Mouse (Mus musculus): Measurements from ENCODE around the gene Esrp2. TPM values are rescaled to one million over a fixed set of nuclear protein-coding genes. Genes with fewer than 3 reads are reported as not detected.

The Esrp2 gene
- polyA plus RNA-seq, 1 experiment from 2014 or later = 0.42 TPM

GRCm38 (mm10) chr8:106131021-106131420, 5.8 kb downstream of the Esrp2 start:
- no peak overlapping the region for H3K27ac ChIP-seq (ENCODE audit: low read length)
- H3K9me3 ChIP-seq (ENCODE audit: control insufficient read depth, low read length) = no peaks in the 10 kb centered on the region
- H3K9ac ChIP-seq (replicated peaks; ENCODE audit: low read depth, low read length) = no peak overlapping the region
- ATAC-seq = no peak
- peaks cover 22% of the 10 kb centered on the region for H3K27me3 ChIP-seq (replicated peaks; ENCODE audit: control insufficient read depth, insufficient read depth, low read length)
- 95% methylated on average over 4 of the region's 4 CpGs for WGBS
- H3K36me3 ChIP-seq (ENCODE audit: control insufficient read depth, insufficient read depth) = peaks cover 5% of the 10 kb centered on the region; the same call in 1 of the 2 replicates
- H3K4me1 ChIP-seq (replicated peaks; ENCODE audit: control insufficient read depth, insufficient read depth, low read length) = no peaks in the 10 kb centered on the region
- H3K4me2 ChIP-seq (ENCODE audit: low read length) = no peak overlapping the region
- no peak overlapping the region for H3K4me3 ChIP-seq (replicated peaks; ENCODE audit: low read length)

GRCm38 (mm10) chr8:106130505-106130904, 6.3 kb downstream of the Esrp2 start:
- WGBS = 93% methylated on average over 2 of the region's 2 CpGs
- Histone ChIP-seq H3K4me3 (replicated peaks; ENCODE audit: low read length) (no peak overlapping the region), H3K27me3 (replicated peaks; ENCODE audit: control insufficient read depth, insufficient read depth, low read length) (peaks cover 18% of the 10 kb centered on the region), H3K4me2 (ENCODE audit: low read length) (no peak overlapping the region), H3K4me1 (replicated peaks; ENCODE audit: control insufficient read depth, insufficient read depth, low read length) (no peaks in the 10 kb centered on the region), H3K27ac (ENCODE audit: low read length) (no peak overlapping the region), H3K9ac (replicated peaks; ENCODE audit: low read depth, low read length) (no peak overlapping the region), H3K36me3 (ENCODE audit: control insufficient read depth, insufficient read depth) (peaks cover 5% of the 10 kb centered on the region; the same call in 1 of the 2 replicates), H3K9me3 (ENCODE audit: control insufficient read depth, low read length) (no peaks in the 10 kb centered on the region)
- ATAC-seq = no peak

GRCm38 (mm10) chr8:106129997-106130396, 6.8 kb downstream of the Esrp2 start:
- H3K36me3 ChIP-seq (ENCODE audit: control insufficient read depth, insufficient read depth) = peaks cover 5% of the 10 kb centered on the region; the same call in 1 of the 2 replicates
- H3K27ac ChIP-seq (ENCODE audit: low read length) = no peak overlapping the region
- H3K4me1 ChIP-seq (replicated peaks; ENCODE audit: control insufficient read depth, insufficient read depth, low read length) = no peaks in the 10 kb centered on the region
- H3K9ac ChIP-seq (replicated peaks; ENCODE audit: low read depth, low read length) = no peak overlapping the region
- no peak for ATAC-seq
- H3K9me3 ChIP-seq (ENCODE audit: control insufficient read depth, low read length) = no peaks in the 10 kb centered on the region
- H3K27me3 ChIP-seq (replicated peaks; ENCODE audit: control insufficient read depth, insufficient read depth, low read length) = peaks cover 13% of the 10 kb centered on the region
- H3K4me3 ChIP-seq (replicated peaks; ENCODE audit: low read length) = no peak overlapping the region
- H3K4me2 ChIP-seq (ENCODE audit: low read length) = no peak overlapping the region
- WGBS = 92% methylated on average over 2 of the region's 2 CpGs

DNA sequence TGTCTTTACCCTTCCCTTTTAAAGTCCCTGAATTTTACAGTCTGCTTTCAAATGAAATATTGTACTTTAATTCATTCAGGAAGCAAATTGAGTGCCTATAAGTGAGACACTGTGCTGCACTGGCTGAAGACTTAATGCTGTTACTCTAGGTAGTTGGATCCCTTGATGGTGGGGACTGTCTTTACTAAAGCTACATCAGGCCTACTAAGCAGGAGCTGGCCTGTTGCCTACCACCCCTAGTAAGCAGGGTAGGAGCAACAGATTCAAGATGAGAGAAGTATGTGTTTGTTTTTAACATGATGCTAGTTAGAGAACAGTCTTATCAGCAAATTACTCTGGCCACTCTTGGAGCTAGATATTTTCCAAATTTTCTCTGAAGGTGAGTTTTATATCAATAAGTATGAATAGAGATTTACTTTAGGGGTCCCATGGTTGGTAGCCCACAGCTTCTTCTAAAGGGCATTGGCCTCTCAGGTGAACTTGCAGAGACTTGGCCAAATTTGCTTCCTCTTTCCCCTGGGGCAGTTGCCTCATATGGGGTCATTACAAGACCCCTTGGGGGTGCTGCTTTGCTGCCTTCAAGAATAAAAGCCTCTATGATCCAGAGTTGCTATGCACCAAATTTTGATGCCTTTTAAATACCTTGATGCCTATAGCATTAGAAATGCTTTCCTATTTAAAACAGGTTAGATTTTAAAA, 7.4 kb downstream of the Esrp2 start:
- Histone ChIP-seq H3K4me2 (ENCODE audit: low read length) (no peak overlapping the region), H3K36me3 (ENCODE audit: control insufficient read depth, insufficient read depth) (peaks cover 5% of the 10 kb centered on the region; the same call in 1 of the 2 replicates)
- ATAC-seq = no peak

GRCm38 (mm10) chr8:106127882-106128410, 8.8 kb downstream of the Esrp2 start:
- Histone ChIP-seq H3K36me3 (ENCODE audit: control insufficient read depth, insufficient read depth) (peaks cover 5% of the 10 kb centered on the region; the same call in 1 of the 2 replicates), H3K9me3 (ENCODE audit: control insufficient read depth, low read length) (no peaks in the 10 kb centered on the region), H3K27ac (ENCODE audit: low read length) (no peak overlapping the region), H3K4me3 (replicated peaks; ENCODE audit: low read length) (no peak overlapping the region), H3K4me2 (ENCODE audit: low read length) (no peak overlapping the region), H3K9ac (replicated peaks; ENCODE audit: low read depth, low read length) (no peak overlapping the region), H3K4me1 (replicated peaks; ENCODE audit: control insufficient read depth, insufficient read depth, low read length) (no peaks in the 10 kb centered on the region), H3K27me3 (replicated peaks; ENCODE audit: control insufficient read depth, insufficient read depth, low read length) (no peaks in the 10 kb centered on the region)
- WGBS = 90% methylated on average over 10 of the region's 10 CpGs
- ATAC-seq = no peak

More for the DNA sequence above, 7.4 kb downstream of the Esrp2 start:
- Histone ChIP-seq H3K4me1 (replicated peaks; ENCODE audit: control insufficient read depth, insufficient read depth, low read length) (no peaks in the 10 kb centered on the region), H3K9me3 (ENCODE audit: control insufficient read depth, low read length) (no peaks in the 10 kb centered on the region), H3K27ac (ENCODE audit: low read length) (no peak overlapping the region), H3K4me3 (replicated peaks; ENCODE audit: low read length) (no peak overlapping the region), H3K27me3 (replicated peaks; ENCODE audit: control insufficient read depth, insufficient read depth, low read length) (peaks cover 7% of the 10 kb centered on the region), H3K9ac (replicated peaks; ENCODE audit: low read depth, low read length) (no peak overlapping the region)

DNA sequence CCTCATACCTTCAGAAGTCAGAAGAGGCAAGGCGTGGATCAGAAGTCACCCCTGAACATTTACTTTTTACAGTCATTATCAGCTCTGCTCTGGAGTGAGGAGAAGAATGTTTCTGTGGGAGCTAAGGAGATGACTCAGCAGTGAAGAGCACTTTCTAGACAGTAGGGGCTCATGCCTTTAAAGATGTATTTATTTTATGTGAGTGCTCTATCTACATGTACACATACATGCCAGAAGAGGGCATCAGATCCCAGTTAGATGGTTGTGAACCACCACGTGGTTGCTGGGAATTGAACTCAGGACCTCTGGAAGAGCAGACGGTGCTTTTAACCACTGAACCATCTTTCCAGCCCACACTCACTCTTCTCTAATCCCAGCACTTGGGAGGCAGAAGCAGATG, 9.7 kb downstream of the Esrp2 start:
- no peak overlapping the region for H3K4me3 ChIP-seq (replicated peaks; ENCODE audit: low read length)
- peaks cover 5% of the 10 kb centered on the region; the same call in 1 of the 2 replicates for H3K36me3 ChIP-seq (ENCODE audit: control insufficient read depth, insufficient read depth)
- H3K4me2 ChIP-seq (ENCODE audit: low read length) = no peak overlapping the region
- no peaks in the 10 kb centered on the region for H3K4me1 ChIP-seq (replicated peaks; ENCODE audit: control insufficient read depth, insufficient read depth, low read length)
- H3K9ac ChIP-seq (replicated peaks; ENCODE audit: low read depth, low read length) = no peak overlapping the region
- H3K9me3 ChIP-seq (ENCODE audit: control insufficient read depth, low read length) = no peaks in the 10 kb centered on the region
- WGBS = 78% methylated on average over 3 of the region's 3 CpGs
- no peak for ATAC-seq
- no peaks in the 10 kb centered on the region for H3K27me3 ChIP-seq (replicated peaks; ENCODE audit: control insufficient read depth, insufficient read depth, low read length)
- no peak overlapping the region for H3K27ac ChIP-seq (ENCODE audit: low read length)

- ATAC-seq = no peak
- no peak overlapping the region for H3K9ac ChIP-seq (replicated peaks; ENCODE audit: low read depth, low read length)
- no peak overlapping the region for H3K4me3 ChIP-seq (replicated peaks; ENCODE audit: low read length)
- H3K36me3 ChIP-seq (ENCODE audit: control insufficient read depth, insufficient read depth) = peaks cover 5% of the 10 kb centered on the region; the same call in 1 of the 2 replicates
- H3K4me1 ChIP-seq (replicated peaks; ENCODE audit: control insufficient read depth, insufficient read depth, low read length) = no peaks in the 10 kb centered on the region
- 85% methylated on average over 1 of the region's 1 CpGs for WGBS
- H3K4me2 ChIP-seq (ENCODE audit: low read length) = no peak overlapping the region
- no peaks in the 10 kb centered on the region for H3K27me3 ChIP-seq (replicated peaks; ENCODE audit: control insufficient read depth, insufficient read depth, low read length)
- no peaks in the 10 kb centered on the region for H3K9me3 ChIP-seq (ENCODE audit: control insufficient read depth, low read length)
- no peak overlapping the region for H3K27ac ChIP-seq (ENCODE audit: low read length)
These were observed 10.7 kb downstream of the Esrp2 start for GRCm38 (mm10) chr8:106126055-106126454.

GRCm38 (mm10) chr8:106123443-106123842, 13.3 kb downstream of the Esrp2 start:
- no peak overlapping the region for H3K4me3 ChIP-seq (replicated peaks; ENCODE audit: low read length)
- no peak for ATAC-seq
- no peak overlapping the region for H3K9ac ChIP-seq (replicated peaks; ENCODE audit: low read depth, low read length)
- no peaks in the 10 kb centered on the region for H3K4me1 ChIP-seq (replicated peaks; ENCODE audit: control insufficient read depth, insufficient read depth, low read length)
- no peaks in the 10 kb centered on the region for H3K9me3 ChIP-seq (ENCODE audit: control insufficient read depth, low read length)
- 84% methylated on average over 3 of the region's 3 CpGs for WGBS
- 0 out of 2 replicates have a peak, but pooled peaks cover under 1% of the 10 kb centered on the region for H3K36me3 ChIP-seq (ENCODE audit: control insufficient read depth, insufficient read depth)
- H3K27me3 ChIP-seq (replicated peaks; ENCODE audit: control insufficient read depth, insufficient read depth, low read length) = no peaks in the 10 kb centered on the region
- H3K27ac ChIP-seq (ENCODE audit: low read length) = no peak overlapping the region
- no peak overlapping the region for H3K4me2 ChIP-seq (ENCODE audit: low read length)

DNA sequence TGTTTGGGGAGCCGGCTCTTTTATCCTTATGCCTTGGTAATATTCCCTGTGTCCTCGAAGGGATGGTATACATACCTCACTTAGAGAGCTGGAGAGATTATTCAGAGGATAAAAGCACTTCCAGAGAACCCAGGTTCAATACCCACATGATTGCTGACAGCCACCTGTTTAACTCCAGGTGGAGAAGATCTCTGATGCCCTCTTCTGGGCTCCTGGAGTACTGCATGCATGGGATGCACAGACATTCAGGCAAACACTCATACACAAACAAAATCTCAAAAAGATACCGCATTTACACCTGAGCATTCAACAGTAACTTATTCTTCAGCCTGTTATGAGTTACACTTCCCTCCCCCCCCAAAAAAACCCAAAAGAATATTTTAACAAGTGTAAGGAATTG, 20.9 kb downstream of the Esrp2 start:
- H3K9ac ChIP-seq (replicated peaks; ENCODE audit: low read depth, low read length) = no peak overlapping the region
- H3K4me2 ChIP-seq (ENCODE audit: low read length) = no peak overlapping the region
- no peaks in the 10 kb centered on the region for H3K27me3 ChIP-seq (replicated peaks; ENCODE audit: control insufficient read depth, insufficient read depth, low read length)
- peaks cover 3% of the 10 kb centered on the region; the same call in 1 of the 2 replicates for H3K36me3 ChIP-seq (ENCODE audit: control insufficient read depth, insufficient read depth)
- H3K27ac ChIP-seq (ENCODE audit: low read length) = no peak overlapping the region
- no peaks in the 10 kb centered on the region for H3K4me1 ChIP-seq (replicated peaks; ENCODE audit: control insufficient read depth, insufficient read depth, low read length)
- no peak for ATAC-seq
- H3K9me3 ChIP-seq (ENCODE audit: control insufficient read depth, low read length) = no peaks in the 10 kb centered on the region
- no peak overlapping the region for H3K4me3 ChIP-seq (replicated peaks; ENCODE audit: low read length)
- 96% methylated on average over 3 of the region's 3 CpGs for WGBS
